Mouse (Mus musculus) lung, postnatal 36 days (tissue): ENCODE data around the gene Col13a1.

Experiments
- DNase-seq: peaks from one replicate; pipeline ENCODE4 v3.0.0; 2022; ENCODE audit warnings: mixed read lengths

Col13a1 gene

GRCm38 (mm10) chr10:61826753-61827435 is 152.0 kb downstream of the Col13a1 start:
- DNase-seq, result peak; percentile 12

DNA sequence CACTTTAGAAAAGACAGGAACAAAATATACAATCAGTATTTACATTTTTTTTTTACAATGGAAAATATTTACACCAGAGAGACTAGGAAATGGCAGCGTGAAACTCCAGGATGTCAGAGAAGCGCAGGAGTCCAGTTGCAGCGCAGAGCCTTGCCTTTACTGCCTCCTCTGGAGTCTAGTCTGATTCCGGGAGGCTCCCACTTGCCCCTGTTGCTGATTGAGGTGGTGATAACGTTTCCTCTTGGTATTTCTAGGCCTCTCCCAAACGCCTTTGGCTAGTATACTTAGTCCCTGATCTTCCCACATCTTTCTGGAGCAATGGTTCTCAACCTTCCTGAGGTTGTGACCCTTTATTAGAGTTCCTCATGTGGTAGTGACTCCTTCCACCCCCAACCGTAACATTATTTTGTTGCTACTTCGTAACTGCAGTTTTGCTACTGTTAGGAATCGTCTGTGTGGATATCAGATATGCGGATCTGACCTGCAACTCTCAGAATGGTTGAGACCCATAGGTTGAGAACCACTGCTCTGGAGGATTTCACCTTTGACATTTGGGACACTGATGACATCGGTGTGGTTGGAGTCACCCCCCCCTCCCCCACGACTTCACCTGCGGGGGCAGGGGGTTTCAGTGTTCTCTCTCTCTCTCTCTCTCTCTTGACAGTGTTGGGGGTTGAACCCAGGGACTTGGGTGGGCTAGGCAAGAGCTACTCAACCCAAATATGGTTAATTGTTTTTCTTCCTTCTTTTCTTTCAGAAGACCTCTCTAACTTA is 152.7 kb downstream of the Col13a1 start:
- no peak for DNase-seq

GRCm38 (mm10) chr10:61825536-61825935 is 153.4 kb downstream of the Col13a1 start:
- no peak for DNase-seq

DNA sequence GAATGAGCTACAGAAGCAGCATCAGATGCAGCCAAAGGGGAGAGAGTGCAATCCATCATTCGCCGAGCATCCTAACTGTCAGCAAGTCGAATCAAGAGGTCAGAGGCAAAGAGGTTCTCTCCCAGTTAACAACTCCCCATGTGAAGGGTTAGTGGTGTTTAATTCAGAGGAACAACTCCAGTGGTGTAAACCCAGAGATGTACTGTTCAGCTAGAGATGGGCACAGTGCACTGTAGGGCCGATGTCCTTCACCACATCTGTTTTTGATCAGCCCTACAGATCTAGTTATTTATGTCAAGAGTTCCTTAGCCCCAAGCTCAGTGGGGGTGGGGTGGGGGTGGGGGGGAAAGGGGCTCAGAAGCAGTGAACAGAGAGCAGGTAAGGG is 155.2 kb downstream of the Col13a1 start:
- DNase-seq, result no peak

DNA sequence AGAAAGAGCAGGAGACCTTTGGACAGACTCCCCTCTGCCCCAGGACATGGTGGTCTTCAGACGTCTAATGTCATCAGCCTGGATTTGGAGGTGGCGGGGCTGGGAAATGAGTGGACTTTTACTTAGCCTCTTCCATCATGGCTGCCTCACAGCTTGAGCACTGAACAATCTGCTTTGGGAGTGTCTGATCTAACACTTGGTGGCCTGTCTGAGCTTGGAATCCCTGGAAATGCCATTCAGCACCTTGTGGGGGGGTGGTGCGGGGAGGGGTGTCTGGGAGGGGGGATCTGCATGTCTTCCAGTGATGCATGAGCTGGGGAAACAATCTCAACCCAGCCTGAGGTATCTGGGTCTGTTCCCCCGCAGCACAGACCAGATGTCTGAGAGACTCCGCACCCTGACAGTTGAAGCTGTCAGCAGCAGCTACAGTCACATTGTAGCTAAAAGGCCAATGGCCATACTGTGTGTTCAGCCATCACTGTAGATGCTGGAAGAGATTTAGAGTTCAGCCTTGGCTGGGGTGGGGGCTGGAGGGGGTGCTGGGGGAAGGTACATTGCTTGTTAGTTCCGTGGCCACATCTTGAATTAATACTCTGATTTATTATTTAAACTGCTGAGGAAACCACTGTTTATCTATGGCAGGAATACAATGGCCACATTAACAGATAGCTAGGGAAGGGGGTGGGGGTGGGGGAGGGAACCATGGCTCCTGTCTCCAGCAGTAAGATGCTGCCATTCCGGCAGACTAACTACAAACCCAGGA is 155.8 kb downstream of the Col13a1 start:
- DNase-seq, result no peak

- DNase-seq, result no peak
Observed at GRCm38 (mm10) chr10:61820050-61820449, 158.9 kb downstream of the Col13a1 start.

DNA sequence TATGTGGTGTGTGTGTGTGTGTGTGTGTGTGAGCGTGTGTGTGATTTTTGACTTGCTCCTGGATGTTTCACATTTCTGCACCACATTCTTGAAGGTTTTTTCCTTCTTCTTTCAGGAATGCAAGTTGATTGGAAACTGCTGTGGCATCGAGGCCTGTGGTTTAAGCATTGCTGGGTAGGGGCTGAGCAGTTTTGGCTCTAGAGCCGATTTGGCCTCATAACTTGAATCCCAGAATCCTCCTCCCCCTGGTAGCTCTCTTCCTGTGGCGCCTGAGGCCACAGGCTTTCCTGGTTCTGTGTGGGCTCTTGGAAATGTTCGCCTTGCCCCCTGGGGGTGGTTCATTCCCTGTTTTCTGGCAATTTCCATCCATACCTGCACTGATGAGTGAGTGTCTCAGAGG is 166.9 kb downstream of the Col13a1 start:
- no peak for DNase-seq

- DNase-seq, result no peak
Observed at GRCm38 (mm10) chr10:61798133-61798576, 180.8 kb downstream of the Col13a1 start.

DNA sequence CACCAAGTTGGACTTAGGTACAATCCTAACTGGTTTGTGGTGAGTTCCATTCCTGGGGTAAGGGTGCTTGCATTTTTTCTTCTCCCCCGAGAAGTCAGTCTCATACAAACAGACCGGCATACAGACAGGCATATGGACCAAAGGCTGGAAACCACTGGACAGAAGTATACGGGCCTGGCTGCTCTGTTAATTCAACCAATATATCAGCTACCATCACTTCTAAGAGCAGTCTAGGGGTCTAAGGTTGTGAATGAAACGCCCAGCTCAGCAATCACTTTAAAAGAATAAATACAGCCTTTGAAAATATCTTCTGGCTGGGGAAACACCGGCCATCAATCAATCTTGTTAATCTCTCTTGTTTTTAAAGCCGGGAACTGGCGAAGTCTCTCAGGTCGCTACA is 183.4 kb downstream of the Col13a1 start:
- no peak for DNase-seq

GRCm38 (mm10) chr10:61794971-61795370 is 183.9 kb downstream of the Col13a1 start:
- DNase-seq, result no peak

DNA sequence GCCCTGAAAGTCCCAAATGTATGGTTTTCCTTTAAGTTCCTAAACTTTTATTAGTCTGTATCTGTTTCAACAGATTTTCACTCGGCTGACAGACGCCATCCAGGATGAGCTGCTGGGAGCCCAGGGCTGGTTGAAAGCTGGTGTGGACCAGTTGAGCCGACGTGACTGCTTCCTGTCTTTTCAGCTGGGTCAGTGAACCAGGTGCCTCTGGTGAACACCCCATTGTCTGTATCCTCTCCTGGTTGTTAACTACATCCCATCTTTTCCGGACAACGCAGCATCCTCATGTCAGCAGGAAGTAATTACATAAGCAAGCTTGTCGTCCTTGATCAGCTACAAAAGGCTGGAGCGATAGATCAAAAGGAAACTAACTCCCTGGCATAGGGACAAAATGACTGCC is 185.9 kb downstream of the Col13a1 start:
- DNase-seq, result no peak

DNA sequence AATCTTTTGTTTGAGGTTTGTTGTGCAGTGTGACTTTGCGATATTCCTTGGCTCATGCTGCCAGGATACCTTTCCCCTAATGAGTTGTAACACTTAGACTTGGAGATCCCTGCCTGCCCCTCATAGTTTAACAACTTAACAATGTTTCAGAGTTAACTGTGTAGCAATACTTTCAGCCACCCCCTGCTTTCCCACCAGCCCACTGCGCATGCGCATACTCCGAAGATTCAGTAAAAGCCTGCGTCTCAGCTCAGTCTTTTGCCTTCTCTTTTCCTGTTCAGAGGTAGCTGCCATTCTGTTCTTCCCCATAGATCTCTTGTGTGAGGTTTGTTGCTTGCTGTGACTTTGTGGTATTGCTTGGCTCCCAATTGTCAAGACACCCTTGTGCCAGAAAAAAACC is 190.4 kb downstream of the Col13a1 start:
- no peak for DNase-seq
